In the genomic region with DNA sequence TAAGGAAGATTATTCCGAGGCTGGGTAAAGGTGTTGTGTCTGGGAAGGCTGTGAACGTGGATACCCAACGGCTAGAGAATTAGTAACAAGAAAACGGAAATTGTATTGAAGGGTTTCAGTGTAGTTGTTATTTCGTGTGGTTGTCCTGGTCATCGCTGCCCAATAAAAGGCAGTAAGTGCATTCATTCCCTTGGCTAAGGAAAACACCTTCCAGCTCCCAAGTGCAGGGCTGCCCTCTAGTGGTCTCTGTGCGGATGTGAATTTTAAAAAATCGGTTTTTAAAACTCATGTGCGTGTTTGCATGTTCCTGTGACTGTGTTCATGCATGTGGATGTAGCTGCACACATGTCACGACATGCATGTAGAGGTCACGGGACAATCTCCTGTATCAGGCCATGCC, we compare ENCODE assay signal across 9 mouse cellular contexts.
A peak's percentile ranks its signal among the peaks of the same experiment; 100 is the strongest.
DNase-seq lines count a peak whose midpoint lies in the region; ATAC-seq and TF ChIP-seq lines count a peak whose summit lies in the region.
"Had no signal": no experiment of that assay in that cellular context is flagged by ENCODE, and none has a peak within 500 bp of the region (broad histone marks: within the 10 kb centered on the region; RNA-seq: fewer than 3 reads in every experiment).

No protein-coding gene starts in this region.

- WGBS in thymus, adult 2 months, result 29% methylated on average over 11 of the region's 11 CpGs
- WGBS in hindbrain, embryonic 15.5 days, result 24% methylated on average over 11 of the region's 11 CpGs

- H3K27ac ChIP-seq in thymus, adult 2 months (ENCODE audit: control insufficient read depth, insufficient read depth, low read length), result no peak overlapping the region
- no peak overlapping the region for H3K27ac ChIP-seq in hindbrain, embryonic 15.5 days (replicated peaks)
- H3K27ac ChIP-seq: limb, embryonic 12.5 days had no signal

- H3K4me1 ChIP-seq in thymus, adult 2 months (replicated peaks; ENCODE audit: control insufficient read depth, insufficient read depth, low read length), result no peaks in the 10 kb centered on the region
- H3K4me1 ChIP-seq in hindbrain, embryonic 15.5 days (replicated peaks), result peaks cover 2% of the 10 kb centered on the region; the same call in 1 of the 2 replicates
- H3K4me1 ChIP-seq: limb, embryonic 12.5 days had no signal

- no peaks in the 10 kb centered on the region for H3K27me3 ChIP-seq in thymus, adult 2 months (ENCODE audit: control insufficient read depth, insufficient read depth, low read length)
- H3K27me3 ChIP-seq in hindbrain, embryonic 15.5 days, result no peaks in the 10 kb centered on the region
- H3K27me3 ChIP-seq: limb, embryonic 12.5 days had no signal

- no peak for TF ChIP-seq POLR2A in thymus, adult 2 months (IDR thresholded peaks at IDR 0.05; ENCODE audit: control insufficient read depth, extremely low read depth, insufficient read depth, low read length, poor library complexity)

- no peaks in the 10 kb centered on the region for H3K36me3 ChIP-seq in thymus, adult 2 months (ENCODE audit: control insufficient read depth, insufficient read depth, low read length)
- H3K36me3 ChIP-seq in hindbrain, embryonic 15.5 days, result no peaks in the 10 kb centered on the region
- H3K36me3 ChIP-seq: limb, embryonic 12.5 days had no signal

- no peaks in the 10 kb centered on the region for H3K9me3 ChIP-seq in hindbrain, embryonic 15.5 days
- H3K9me3 ChIP-seq: limb, embryonic 12.5 days had no signal

- DNase-seq in gastrocnemius, adult 18-20 months (ENCODE audit: low spot score), result peak; percentile 46
- DNase-seq in gastrocnemius, adult 8-10 months (ENCODE audit: low spot score in 2 of 2), result no peak
- peak; percentile 19 for DNase-seq in thymus, adult 2 months
- no peak for DNase-seq in thymus, adult 18-20 months
- peak; percentile 51 for DNase-seq in cerebellum, adult 9-11 months
- DNase-seq in thymus, postnatal 4 days, result peak; percentile 53

- TF ChIP-seq CTCF in thymus, adult 2 months (IDR thresholded peaks at IDR 0.05; ENCODE audit: borderline replicate concordance, control insufficient read depth, extremely low read depth, insufficient read depth, low read length, poor library complexity), result no peak

- ATAC-seq in hindbrain, embryonic 15.5 days (ENCODE audit: low FRiP score, low read depth), result 0 out of 2 replicates have a peak, but pooled peaks have one; percentile 19
- ATAC-seq in megakaryocyte progenitor cell, adult 5-6 weeks (replicated peaks; ENCODE audit: poor library complexity), result peak; percentile 60

- no peak overlapping the region for H3K9ac ChIP-seq in hindbrain, embryonic 15.5 days
- H3K9ac ChIP-seq: limb, embryonic 12.5 days had no signal

- no peak overlapping the region for H3K4me3 ChIP-seq in thymus, adult 2 months (ENCODE audit: control insufficient read depth, insufficient read depth, low read length)
- no peak overlapping the region for H3K4me3 ChIP-seq in hindbrain, embryonic 15.5 days
- H3K4me3 ChIP-seq: limb, embryonic 12.5 days had no signal

- no peak overlapping the region for H3K4me2 ChIP-seq in hindbrain, embryonic 15.5 days
- H3K4me2 ChIP-seq: limb, embryonic 12.5 days had no signal

Comparison
In these comparisons a context has a peak if more than half of its experiments do, and no peak if none do; other contexts are left out.
1. DNase-seq: peak in gastrocnemius, adult 18-20 months (single experiment), thymus, adult 2 months (single experiment), cerebellum, adult 9-11 months (single experiment) and thymus, postnatal 4 days (single experiment); none in gastrocnemius, adult 8-10 months (0 of 2) and thymus, adult 18-20 months (0 of 2).